Mouse (Mus musculus) heart, adult 11 months (tissue): ENCODE data around the gene Krt1.
A peak's percentile ranks its signal among the peaks of the same experiment; 100 is the strongest.

Source experiments
- DNase-seq: peaks from one replicate; pipeline ENCODE4 v3.0.0; 2022

Krt1 gene

DNA sequence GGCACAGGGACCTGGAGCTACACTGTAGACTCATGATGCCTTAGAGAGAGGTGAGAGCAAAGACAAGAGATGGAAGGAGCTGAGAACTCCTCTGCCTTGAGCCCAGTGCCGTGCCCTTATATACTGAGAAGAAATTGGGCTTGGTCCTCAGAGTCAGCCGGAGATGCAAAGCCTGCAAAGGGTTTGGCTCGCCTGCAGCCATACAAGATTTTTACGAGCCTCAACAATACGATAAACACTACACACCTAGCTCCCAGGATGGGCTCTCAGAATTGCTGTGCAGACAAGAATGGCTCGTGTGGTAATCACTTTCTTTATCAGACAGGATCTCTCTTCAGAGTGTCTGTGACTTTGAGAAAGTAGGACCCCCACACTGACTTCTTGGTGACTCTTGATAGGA lies at the start of gene Krt1:
TSS of gene Krt1 (minus strand) at position 101 of the 400 bp plus-strand sequence.
- DNase-seq: no peak

DNA sequence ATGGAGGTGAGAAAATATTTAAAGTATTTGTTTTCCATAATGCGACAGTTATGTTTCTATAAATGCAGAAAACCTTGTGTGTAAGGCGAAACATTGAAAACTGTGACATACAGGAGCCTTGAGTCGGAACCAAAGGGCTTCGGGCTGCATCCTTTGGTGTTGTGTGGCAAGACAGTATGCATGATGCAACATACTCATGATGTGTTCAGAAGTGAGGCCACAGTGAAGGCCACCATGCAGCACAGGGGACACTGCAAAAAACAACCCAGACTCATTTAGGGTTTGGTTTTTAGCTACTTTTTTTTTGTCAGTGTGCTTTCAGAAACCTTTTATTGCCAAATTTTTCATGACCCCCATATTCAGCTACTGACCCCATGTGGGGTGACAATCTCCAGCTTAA lies 44.6 kb upstream of the Krt1 start:
- no peak for DNase-seq

DNA sequence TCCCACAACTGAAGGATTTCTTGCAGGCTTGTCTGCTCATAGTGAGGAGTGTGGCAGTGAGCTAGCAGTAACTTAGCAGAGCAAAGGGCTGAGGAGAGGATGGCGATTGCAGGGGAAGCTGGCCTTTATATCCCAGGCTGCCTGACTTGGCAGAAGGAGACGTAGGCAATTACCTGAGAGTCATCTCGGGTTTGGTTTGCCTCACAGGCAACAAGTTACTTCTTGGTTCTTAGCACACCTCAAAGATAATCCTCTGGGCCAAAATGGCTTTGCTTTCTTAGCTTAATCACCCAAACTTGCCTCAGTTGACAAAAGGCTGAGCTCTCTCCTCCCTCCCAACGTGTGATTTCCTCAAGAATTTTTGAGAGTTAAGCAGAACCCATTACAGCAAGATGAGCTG lies 42.2 kb upstream of the Krt1 start, which contains the start of gene Krt76:
TSS of gene Krt76 (minus strand) at position 101 of the 400 bp plus-strand sequence.
- DNase-seq: no peak

- no peak for DNase-seq
These were observed 29.2 kb upstream of the Krt1 start for GRCm38 (mm10) chr15:101879776-101880175.

DNA sequence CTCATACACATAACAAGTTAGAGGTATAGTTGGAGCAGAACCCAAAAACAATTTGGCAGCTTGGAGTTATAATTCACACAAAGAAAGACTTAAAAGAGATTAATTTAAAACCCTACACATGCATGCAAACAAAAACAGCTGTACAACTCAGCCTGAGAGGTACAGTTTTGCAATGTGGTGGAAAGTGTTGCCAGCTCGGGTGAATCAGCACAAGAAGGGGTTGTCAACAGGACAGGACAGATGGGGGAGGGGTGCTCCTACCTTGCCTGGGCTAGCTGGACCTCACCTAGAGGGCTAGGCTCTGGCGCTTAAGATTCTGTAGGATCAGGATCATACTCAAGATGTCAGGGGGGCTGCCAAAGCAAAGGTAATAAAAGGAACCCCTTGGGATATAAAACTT lies 27.4 kb upstream of the Krt1 start:
- DNase-seq: no peak

DNA sequence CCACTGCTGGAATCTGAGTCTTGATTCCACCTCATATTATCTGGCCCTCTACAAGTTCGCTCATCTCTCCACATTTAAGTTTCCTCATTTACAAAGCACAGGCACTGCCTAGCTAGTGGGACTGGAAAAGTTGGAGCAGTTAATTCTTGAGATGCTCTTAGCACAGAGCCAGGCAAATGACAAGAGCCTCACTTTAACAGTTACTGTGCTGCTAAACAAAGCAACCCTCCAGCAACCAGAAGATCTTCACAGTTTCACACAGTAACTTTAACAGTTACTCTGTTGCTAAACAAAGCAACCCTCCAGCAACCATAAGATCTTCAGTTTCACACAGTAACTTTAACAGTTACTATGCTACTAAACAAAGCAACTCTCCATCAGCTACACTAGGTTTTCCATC lies 23.8 kb upstream of the Krt1 start:
- DNase-seq: no peak

DNA sequence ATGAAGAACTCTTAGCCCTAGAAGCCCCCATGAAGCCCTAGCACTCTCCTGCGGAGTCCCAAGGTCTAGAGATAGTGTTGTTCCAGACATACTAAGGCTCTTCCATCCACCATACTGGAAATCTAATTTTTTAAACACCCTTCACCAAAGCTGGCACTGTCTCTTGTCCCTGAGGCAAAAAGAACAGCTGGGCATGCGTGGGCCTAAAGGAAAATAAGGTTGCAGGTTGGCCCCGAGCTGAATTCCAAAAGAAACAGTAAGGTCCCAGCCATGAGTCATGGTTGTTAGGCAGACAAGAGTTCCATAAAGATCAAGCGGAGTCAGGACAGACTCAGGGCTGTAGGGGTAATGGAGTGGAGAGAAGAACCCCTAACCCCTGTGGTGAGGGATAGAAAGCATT lies 22.6 kb upstream of the Krt1 start:
- DNase-seq: no peak

DNA sequence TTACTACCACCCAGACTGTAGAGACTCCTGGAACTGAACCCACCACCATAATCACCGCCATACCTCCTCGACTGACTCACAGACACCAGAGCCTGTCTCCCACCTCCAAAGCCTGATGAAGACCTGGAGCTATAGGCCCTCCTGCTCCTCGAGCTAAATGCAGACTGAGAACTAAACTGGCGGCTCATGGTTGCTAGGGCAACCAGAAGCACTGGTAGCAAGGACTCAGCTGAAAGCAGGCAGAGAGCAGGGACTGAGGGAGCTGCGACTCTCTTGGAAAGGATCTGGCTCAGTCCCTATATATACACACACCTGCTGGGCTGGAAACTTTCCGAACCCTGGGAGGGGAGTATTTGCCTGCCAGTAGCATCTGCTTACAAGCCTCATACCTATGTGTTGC lies 18.8 kb upstream of the Krt1 start, which contains the start of gene Krt77:
TSS of gene Krt77 (minus strand) at position 275 of the 400 bp plus-strand sequence.
- no peak for DNase-seq

- DNase-seq: no peak
These were observed 16.2 kb upstream of the Krt1 start for GRCm38 (mm10) chr15:101866754-101867153.

- DNase-seq: no peak
These were observed 10.0 kb upstream of the Krt1 start for GRCm38 (mm10) chr15:101860421-101861130.

- DNase-seq: peak; percentile 90
These were observed 9.2 kb upstream of the Krt1 start for GRCm38 (mm10) chr15:101859735-101860170.

- DNase-seq: no peak
These were observed 8.3 kb upstream of the Krt1 start for GRCm38 (mm10) chr15:101858673-101859425.

DNA sequence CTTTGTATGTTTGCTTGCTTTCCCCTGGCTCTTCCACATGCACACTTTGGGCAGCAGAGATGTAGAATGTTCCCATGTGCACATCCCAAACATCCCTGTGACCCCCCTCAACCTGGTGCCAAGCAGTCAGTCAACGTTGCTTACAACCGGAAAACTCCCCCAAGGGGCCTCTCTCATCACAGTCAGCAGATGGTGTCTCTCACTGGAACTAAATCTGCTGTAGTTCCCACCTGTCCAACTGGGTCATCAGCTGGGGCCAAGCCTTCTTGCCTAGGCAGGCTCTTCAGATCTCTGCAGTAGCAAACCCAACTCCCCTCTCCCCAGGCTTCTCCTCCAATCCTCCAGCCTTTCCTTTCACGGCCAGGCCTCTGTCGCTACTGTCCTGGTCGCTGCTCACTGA lies 6.1 kb upstream of the Krt1 start:
- no peak for DNase-seq

- no peak for DNase-seq
These were observed 5.1 kb upstream of the Krt1 start for GRCm38 (mm10) chr15:101855732-101856131.

DNA sequence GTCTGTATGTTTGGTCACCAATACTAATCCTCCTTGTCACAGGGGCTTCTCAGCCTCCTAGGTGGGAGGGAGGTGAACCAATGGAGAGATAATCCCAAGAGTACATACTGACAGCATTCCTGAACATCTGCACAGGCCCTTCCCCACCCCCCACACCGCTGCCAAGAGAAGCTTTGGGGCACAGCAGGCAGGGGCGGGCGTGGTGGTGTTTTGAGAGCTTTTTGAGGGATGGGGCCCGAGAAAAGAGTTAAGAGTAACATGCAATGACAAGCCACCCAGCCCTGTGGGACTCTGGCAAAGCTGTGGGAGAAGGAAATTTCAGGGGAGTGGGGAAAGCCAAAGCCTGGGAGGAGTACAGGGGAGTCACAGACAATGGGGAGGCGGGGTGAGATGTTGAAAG lies 3.7 kb upstream of the Krt1 start:
- DNase-seq: no peak

DNA sequence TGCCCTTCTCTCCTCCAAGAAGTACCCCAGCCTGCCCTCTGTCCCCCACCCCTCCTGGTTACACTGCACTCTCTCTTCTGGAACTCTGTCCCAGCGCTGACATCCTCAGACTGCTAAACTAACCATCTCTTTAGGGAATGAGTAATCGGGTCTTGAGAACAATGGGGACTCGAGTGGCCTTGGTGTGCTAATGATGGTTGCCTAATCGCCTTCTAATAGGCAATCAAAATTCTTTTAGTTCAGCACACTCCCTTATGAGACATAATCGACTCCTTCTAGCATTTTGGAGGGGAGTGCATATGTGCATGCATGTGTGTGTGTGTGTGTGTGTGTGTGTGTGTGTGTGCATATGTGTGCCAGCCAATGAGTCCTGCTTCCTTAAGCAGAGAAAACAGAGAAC lies 2.0 kb upstream of the Krt1 start:
- no peak for DNase-seq

DNA sequence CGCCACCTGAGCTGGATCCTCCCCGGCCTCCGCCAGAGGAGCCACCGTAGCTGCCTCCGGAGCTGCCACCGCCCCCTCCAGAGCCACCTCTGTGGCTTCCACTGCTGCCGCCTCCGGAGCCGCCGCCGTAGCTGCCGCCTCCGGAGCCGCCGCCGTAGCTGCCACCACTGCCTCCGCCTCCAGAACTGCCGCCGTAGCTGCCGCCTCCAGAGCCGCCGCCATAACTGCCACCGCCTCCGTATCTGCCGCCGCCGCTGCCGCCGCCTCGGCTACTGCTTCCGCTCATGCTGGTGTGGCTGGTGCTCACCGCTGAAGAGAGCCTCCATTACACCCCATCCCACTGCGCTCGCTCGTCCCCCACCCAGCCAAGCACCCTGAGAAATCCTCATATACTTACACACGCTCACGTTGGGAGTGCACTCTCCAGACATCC lies 4.6 kb downstream of the Krt1 start:
- DNase-seq: no peak

GRCm38 (mm10) chr15:101843192-101843591 lies 7.4 kb downstream of the Krt1 start:
- DNase-seq: no peak

DNA sequence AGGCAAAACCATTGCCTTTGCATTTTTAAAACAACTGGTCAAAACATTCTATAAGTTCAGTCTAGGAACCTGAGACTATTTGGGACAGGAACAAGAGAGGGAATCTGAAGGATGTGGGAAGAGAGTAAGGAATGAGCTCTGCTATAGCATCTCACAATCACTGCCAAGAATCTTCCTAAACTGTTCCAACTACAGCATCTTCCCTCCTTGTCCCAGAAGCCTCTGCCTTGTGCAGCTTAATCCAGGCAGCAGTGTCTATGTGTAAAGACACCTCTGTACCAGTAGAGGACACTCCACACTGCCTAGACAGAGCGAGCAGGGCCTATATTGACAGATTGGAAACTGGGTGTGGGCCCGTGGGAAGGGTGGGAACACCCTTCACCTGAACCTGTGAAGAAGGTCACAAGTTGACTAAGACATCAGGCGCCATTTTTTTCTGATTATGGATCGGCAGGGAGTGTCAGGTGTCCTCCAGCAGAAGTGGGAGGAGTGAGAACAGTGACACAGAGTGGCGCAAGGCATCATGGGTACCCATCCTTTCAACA lies 15.7 kb downstream of the Krt1 start:
- DNase-seq: peak; percentile 75

DNA sequence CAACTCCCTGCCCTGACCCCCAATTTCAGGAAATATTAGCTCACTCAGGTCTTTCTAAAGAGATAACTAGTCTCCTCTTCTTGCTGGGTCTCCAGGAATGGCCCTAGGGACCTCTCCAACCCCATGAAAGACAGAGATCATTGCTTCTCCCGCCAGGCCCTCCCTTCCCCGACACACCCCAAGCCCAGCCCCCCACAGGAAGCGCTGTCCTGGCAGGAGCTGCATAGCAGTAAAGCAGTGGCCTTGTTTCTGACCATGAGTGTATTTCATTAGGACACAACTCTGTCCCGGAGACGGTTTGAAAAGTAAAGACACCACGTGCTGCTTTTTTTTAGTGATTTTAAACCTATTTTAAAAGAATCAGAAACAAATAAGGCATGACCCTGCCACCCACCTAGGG lies 17.5 kb downstream of the Krt1 start:
- no peak for DNase-seq

- no peak for DNase-seq
These were observed 21.2 kb downstream of the Krt1 start for GRCm38 (mm10) chr15:101829441-101829840.

DNA sequence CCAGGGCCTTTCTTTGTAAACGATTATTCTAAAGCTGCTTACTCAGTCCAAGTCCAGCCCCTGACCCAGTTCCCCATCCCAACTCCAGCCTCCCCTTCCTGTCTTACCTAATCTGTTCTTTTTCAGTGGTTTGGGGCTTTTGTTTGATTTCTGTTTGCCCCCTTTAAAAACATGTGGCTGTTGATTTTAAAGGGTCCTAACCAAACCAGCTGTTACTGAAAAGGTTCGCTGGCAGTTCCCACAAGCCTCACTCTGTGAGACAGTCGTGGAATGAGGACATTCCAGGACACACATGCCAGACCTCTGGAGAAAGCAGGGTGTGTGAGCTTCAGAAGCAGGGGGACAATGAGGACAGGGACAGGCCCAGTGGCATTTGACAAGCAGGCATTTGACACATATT lies 28.8 kb downstream of the Krt1 start:
- DNase-seq: no peak

DNA sequence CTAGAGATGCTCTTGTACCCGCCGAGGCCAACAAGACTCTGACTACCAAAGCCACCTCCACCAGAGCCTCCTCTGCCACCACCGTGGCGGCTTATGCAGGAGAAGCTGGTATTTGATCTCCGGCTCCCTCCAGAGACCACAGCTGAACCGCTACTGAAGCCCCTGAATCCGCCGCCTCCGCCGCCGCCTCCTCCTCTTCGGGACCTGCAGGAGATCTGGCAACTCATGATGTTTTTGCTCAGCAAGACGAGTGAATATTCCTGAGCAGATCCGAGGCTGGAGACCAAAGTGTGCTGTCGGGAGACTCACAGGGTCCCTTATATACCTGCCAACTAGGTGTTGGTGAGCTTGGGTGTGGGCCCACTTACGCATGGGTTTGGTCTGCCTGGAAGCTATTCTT lies 32.7 kb downstream of the Krt1 start, which contains the start of gene Krt2:
TSS of gene Krt2 (minus strand) at position 295 of the 400 bp plus-strand sequence.
- no peak for DNase-seq
